Mouse (Mus musculus) left cerebral cortex, postnatal 10 days (tissue): ENCODE data around the gene Zfp942. TPM values are rescaled to one million over a fixed set of nuclear protein-coding genes. Genes with fewer than 3 reads are reported as not detected.
A peak's percentile ranks its signal among the peaks of the same experiment; 100 is the strongest.
"Not testable (repeated sequence)": the region's sequence is repeated elsewhere in the genome, so short reads cannot be mapped to it uniquely, and the experiment has no call there.

Source experiments
- DNase-seq, 2 experiments: peaks; one replicate each; pipeline ENCODE4 v3.0.0; 2021 to 2022; ENCODE audit warnings: low spot score in 2 of 2, mixed read lengths in 1 of 2; ENCODE audit errors: extremely low spot score in 1 of 2
- intact Hi-C: fragments of 180-260 bp; cut with DNase I; formaldehyde crosslinking; loops from one replicate; pipeline ENCODE4 v1.15.1; 2025
- total RNA-seq, 2 experiments: library from RNA; stranded (reverse); gene quantifications; 2 replicates each; pipeline ENCODE4 v1.2.3; 2021

Gene Zfp942
- total RNA-seq = 10 to 100 TPM; 16.1 to 16.6 TPM

DNA sequence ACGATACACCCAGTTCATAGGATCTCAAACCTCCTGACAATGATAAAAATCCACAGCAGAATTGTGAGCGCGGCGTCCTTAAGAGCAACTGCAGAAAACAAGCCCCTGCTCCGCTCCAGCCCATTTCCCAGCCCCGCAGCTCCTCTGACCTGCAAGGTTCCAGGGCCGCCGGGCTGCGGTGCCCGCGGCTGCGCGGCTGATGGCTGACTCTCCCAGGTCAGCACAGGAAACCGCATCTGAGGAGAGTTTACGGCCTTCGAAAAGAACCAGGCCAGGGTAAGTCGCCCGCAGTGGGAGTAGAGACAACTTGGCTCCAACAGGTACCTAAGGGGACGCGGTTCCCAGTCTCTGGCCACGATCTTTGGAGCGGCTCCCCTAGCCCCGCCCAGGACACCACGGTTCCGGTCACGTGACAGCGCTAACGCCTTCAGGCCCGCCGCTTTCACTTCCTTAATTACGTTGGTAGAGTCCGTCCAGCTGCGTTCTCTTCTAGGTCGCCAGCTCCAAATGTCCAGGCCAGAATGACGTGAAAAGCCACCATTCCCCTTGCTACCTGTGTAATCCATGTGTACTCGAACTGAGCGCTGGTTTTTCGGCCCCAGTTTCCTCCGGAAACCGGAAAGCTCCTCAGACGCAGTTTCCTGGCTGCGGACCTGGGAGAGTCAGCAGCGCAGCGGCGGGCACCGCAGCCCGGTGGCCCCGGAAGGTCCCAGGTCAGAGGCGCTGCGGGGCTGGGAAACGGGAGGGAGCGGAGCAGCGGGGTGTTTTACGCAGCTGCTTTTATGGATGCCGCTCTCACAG is at the start of gene Zfp942, which contains the start of gene Zfp943:
Gene Zfp942 (minus strand): TSS at position 358 of the 801 bp plus-strand sequence.
Gene Zfp943 (plus strand): TSS at position 446 of the 801 bp plus-strand sequence.
- intact Hi-C loops = not testable (repeated sequence)
- peak; percentile 50 to 75 for DNase-seq

DNA sequence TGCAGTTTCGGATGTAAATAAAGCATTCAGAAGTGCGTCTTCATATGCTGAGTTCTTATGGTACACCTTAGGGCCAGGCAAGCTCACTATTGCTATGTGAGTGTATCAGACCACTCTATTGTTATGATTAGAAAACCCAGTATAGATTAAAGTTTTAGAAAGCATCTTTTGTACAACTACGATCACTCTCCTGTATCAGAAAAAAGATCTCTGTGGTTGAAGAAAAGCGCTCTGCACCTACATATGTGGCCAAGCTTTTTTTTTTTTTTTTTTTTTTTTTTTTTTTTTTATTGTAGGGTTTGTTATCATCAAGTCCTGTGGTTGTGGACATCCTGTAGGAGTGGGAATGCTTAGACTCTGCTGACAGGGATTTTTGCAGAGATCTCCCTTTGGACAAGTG is 1.0 kb upstream of the Zfp942 start:
- intact Hi-C loops = no loop called here
- DNase-seq = no peak

DNA sequence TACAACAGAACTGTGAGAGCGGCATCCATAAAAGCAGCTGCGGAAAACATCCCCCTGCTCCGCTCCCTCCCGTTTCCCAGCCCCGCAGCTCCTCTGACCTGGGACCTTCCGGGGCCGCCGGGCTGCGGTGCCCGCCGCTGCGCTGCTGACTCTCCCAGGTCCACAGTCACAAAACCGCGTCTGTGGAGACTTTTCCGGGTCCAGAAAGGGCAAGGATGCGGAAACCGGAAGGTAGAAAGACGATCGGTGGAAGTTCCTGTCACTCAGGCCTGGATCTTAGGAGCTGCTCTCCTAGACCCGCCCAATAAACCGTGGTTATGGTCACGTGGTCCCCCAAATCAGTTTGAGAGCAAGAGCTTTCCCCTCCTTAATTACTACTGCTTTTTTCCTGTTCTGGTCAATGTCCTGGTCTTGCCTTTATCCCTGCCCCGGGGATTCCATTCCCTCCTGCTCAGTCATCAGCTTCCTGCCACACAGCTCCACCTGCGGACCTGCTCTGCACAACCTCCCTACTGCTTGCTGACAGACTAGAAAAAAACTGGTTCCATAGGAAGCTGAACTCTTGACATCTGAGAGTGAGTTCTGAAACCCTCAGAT is 52.7 kb downstream of the Zfp942 start, which contains the start of gene Zfp995:
Gene Zfp995 (minus strand): TSS at position 471 of the 597 bp plus-strand sequence.
- intact Hi-C loops = not testable (repeated sequence)
- peak; percentile 49 to 67 for DNase-seq

DNA sequence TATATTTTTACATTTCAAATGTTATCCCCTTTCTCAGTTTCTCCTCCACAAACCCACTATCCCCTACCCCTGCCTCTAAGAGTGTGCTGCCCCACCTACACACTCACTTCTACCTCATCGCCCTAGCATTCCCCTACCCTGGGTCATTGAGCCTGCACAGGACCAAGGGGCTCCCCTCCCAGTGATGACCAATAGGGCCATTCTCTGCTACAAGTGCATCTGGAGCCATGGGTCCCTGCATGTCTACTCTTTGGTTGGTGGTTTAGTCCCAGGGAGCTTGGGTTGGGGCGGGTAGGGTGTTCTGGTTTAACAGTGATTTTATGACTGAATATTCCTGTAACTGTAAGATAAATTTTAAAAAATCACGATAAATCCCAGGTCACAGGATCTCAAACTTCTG is 53.2 kb downstream of the Zfp942 start:
- DNase-seq = peak in 1 of 2 experiments; percentile 1
- intact Hi-C loops = no loop called here

Other genes starting within 250 kb of the Zfp942 start
- 1 to 10 TPM; 5.0 to 6.5 TPM for gene Zfp229, start 231.7 kb downstream of the Zfp942 start, total RNA-seq
- 1 to 10 TPM; 1.1 to 1.4 TPM for gene Zfp820, start 116.7 kb downstream of the Zfp942 start, total RNA-seq
- gene Zfp995, start 52.5 kb downstream of the Zfp942 start, total RNA-seq = 1 to 10 TPM; 3.7 to 5.1 TPM
- 10 to 100 TPM; 19.3 to 19.4 TPM for gene Zfp943, start 88 bp upstream of the Zfp942 start, total RNA-seq
- gene Zfp947, start 203.7 kb upstream of the Zfp942 start, total RNA-seq = under 1 TPM; 0.41 to 0.57 TPM